Mouse (Mus musculus): Measurements from ENCODE around the gene Slc12a3. TPM values are rescaled to one million over a fixed set of nuclear protein-coding genes. Genes with fewer than 3 reads are reported as not detected.

The Slc12a3 gene
- polyA plus RNA-seq, 1 experiment from 2014 or later: 0.05 TPM

GRCm38 (mm10) chr8:94320036-94320435, 9.0 kb upstream of the Slc12a3 start:
- Histone ChIP-seq H3K4me2 (ENCODE audit: low read length) (no peak overlapping the region), H3K9me3 (ENCODE audit: control insufficient read depth, low read length) (no peaks in the 10 kb centered on the region), H3K27me3 (replicated peaks; ENCODE audit: control insufficient read depth, insufficient read depth, low read length) (no peaks in the 10 kb centered on the region), H3K4me3 (ENCODE audit: low read depth, low read length) (no peak overlapping the region), H3K27ac (ENCODE audit: low read depth) (no peak overlapping the region), H3K9ac (ENCODE audit: low read length) (no peak overlapping the region), H3K36me3 (ENCODE audit: control insufficient read depth, insufficient read depth, low read length) (0 out of 2 replicates have a peak, but pooled peaks cover 6% of the 10 kb centered on the region), H3K4me1 (replicated peaks; ENCODE audit: control insufficient read depth, insufficient read depth, low read length) (no peaks in the 10 kb centered on the region)
- ATAC-seq (replicated peaks; ENCODE audit: low FRiP score, low TSS enrichment, low read depth) (no peak), DNase-seq (ENCODE audit: low spot score) (no peak)
- 78% methylated on average over 2 of the region's 2 CpGs for WGBS

- Histone ChIP-seq H3K4me1 (replicated peaks; ENCODE audit: control insufficient read depth, insufficient read depth, low read length) (no peaks in the 10 kb centered on the region), H3K36me3 (ENCODE audit: control insufficient read depth, insufficient read depth, low read length) (no peaks in the 10 kb centered on the region), H3K27ac (ENCODE audit: low read depth) (no peak overlapping the region), H3K9me3 (ENCODE audit: control insufficient read depth, low read length) (no peaks in the 10 kb centered on the region), H3K4me3 (ENCODE audit: low read depth, low read length) (no peak overlapping the region), H3K27me3 (replicated peaks; ENCODE audit: control insufficient read depth, insufficient read depth, low read length) (no peaks in the 10 kb centered on the region), H3K4me2 (ENCODE audit: low read length) (no peak overlapping the region), H3K9ac (ENCODE audit: low read length) (no peak overlapping the region)
- ATAC-seq (replicated peaks; ENCODE audit: low FRiP score, low TSS enrichment, low read depth) (no peak), DNase-seq (ENCODE audit: low spot score) (no peak)
- 70% methylated on average over 4 of the region's 4 CpGs for WGBS
These were observed 6.9 kb upstream of the Slc12a3 start for GRCm38 (mm10) chr8:94322083-94322482.

- Histone ChIP-seq H3K27ac (ENCODE audit: low read depth) (no peak overlapping the region), H3K27me3 (replicated peaks; ENCODE audit: control insufficient read depth, insufficient read depth, low read length) (no peaks in the 10 kb centered on the region), H3K4me1 (replicated peaks; ENCODE audit: control insufficient read depth, insufficient read depth, low read length) (no peaks in the 10 kb centered on the region), H3K4me2 (ENCODE audit: low read length) (no peak overlapping the region), H3K36me3 (ENCODE audit: control insufficient read depth, insufficient read depth, low read length) (no peaks in the 10 kb centered on the region), H3K9ac (ENCODE audit: low read length) (no peak overlapping the region), H3K4me3 (ENCODE audit: low read depth, low read length) (no peak overlapping the region), H3K9me3 (ENCODE audit: control insufficient read depth, low read length) (no peaks in the 10 kb centered on the region)
- no peak for DNase-seq (ENCODE audit: low spot score)
- 83% methylated on average over 6 of the region's 6 CpGs for WGBS
- ATAC-seq (replicated peaks; ENCODE audit: low FRiP score, low TSS enrichment, low read depth): no peak
These were observed 6.0 kb upstream of the Slc12a3 start for GRCm38 (mm10) chr8:94323041-94323440.

DNA sequence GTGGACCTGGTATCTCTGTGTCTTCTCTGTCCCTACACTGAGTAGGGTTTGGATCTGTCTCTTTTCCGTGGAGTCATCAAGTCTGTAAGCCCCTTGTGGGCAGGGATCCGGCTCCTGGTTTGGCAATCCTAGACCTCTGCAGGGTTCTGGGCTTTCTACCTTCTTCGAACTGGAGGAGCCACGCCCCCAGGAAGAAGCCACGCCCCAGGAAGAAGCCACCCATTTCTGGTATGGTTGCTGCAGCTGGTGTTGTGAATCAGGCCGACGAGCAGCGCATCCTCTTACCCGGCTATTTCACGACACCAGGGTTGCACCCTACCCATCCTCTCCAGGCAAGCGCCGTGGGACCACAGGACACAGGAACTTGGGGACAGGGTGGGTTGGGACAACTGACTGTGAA, 4.9 kb upstream of the Slc12a3 start:
- H3K4me3 ChIP-seq (ENCODE audit: low read depth, low read length): no peak overlapping the region
- no peaks in the 10 kb centered on the region for H3K27me3 ChIP-seq (replicated peaks; ENCODE audit: control insufficient read depth, insufficient read depth, low read length)
- no peaks in the 10 kb centered on the region for H3K9me3 ChIP-seq (ENCODE audit: control insufficient read depth, low read length)
- no peak overlapping the region for H3K9ac ChIP-seq (ENCODE audit: low read length)
- ATAC-seq (replicated peaks; ENCODE audit: low FRiP score, low TSS enrichment, low read depth): no peak
- 54% methylated on average over 12 of the region's 12 CpGs for WGBS
- H3K4me1 ChIP-seq (replicated peaks; ENCODE audit: control insufficient read depth, insufficient read depth, low read length): no peaks in the 10 kb centered on the region
- no peak overlapping the region for H3K27ac ChIP-seq (ENCODE audit: low read depth)
- DNase-seq (ENCODE audit: low spot score): no peak
- H3K36me3 ChIP-seq (ENCODE audit: control insufficient read depth, insufficient read depth, low read length): no peaks in the 10 kb centered on the region
- H3K4me2 ChIP-seq (ENCODE audit: low read length): no peak overlapping the region

DNA sequence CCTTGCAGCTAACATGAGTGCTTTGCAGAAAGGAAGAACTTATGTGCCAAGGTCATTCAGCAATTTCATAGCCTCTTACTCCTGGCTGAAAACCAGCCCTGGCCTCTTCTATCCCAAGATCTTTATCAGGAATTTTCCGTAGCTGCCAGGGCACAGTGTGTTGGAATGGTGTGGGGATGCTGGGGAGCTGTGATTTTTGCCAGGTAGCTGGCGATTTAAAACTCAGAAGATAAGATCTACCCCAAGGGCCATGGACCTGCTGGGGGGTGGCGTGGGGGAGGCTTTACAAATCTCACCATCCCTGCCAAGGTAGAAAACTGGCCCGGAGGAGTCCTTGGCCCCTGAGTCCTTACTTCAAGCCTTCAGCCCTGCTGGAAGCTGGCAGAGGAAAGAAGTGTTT, 3.0 kb upstream of the Slc12a3 start:
- H3K4me1 ChIP-seq (replicated peaks; ENCODE audit: control insufficient read depth, insufficient read depth, low read length): no peaks in the 10 kb centered on the region
- no peaks in the 10 kb centered on the region for H3K9me3 ChIP-seq (ENCODE audit: control insufficient read depth, low read length)
- 59% methylated on average over 4 of the region's 4 CpGs for WGBS
- H3K4me2 ChIP-seq (ENCODE audit: low read length): no peak overlapping the region
- DNase-seq (ENCODE audit: low spot score) (no peak), ATAC-seq (replicated peaks; ENCODE audit: low FRiP score, low TSS enrichment, low read depth) (no peak)
- H3K4me3 ChIP-seq (ENCODE audit: low read depth, low read length): no peak overlapping the region
- H3K36me3 ChIP-seq (ENCODE audit: control insufficient read depth, insufficient read depth, low read length): no peaks in the 10 kb centered on the region
- no peak overlapping the region for H3K9ac ChIP-seq (ENCODE audit: low read length)
- no peaks in the 10 kb centered on the region for H3K27me3 ChIP-seq (replicated peaks; ENCODE audit: control insufficient read depth, insufficient read depth, low read length)
- no peak overlapping the region for H3K27ac ChIP-seq (ENCODE audit: low read depth)

GRCm38 (mm10) chr8:94330733-94331132, 1.7 kb downstream of the Slc12a3 start:
- H3K9me3 ChIP-seq (ENCODE audit: control insufficient read depth, low read length): no peaks in the 10 kb centered on the region
- no peak overlapping the region for H3K4me3 ChIP-seq (ENCODE audit: low read depth, low read length)
- H3K9ac ChIP-seq (ENCODE audit: low read length): no peak overlapping the region
- no peak overlapping the region for H3K27ac ChIP-seq (ENCODE audit: low read depth)
- H3K36me3 ChIP-seq (ENCODE audit: control insufficient read depth, insufficient read depth, low read length): no peaks in the 10 kb centered on the region
- DNase-seq (ENCODE audit: low spot score): peak; percentile 82
- no peak overlapping the region for H3K4me2 ChIP-seq (ENCODE audit: low read length)
- WGBS: 30% methylated on average over 4 of the region's 4 CpGs
- ATAC-seq (replicated peaks; ENCODE audit: low FRiP score, low TSS enrichment, low read depth): peak; percentile 53; the same call in 1 of the 2 replicates
- no peaks in the 10 kb centered on the region for H3K4me1 ChIP-seq (replicated peaks; ENCODE audit: control insufficient read depth, insufficient read depth, low read length)
- no peaks in the 10 kb centered on the region for H3K27me3 ChIP-seq (replicated peaks; ENCODE audit: control insufficient read depth, insufficient read depth, low read length)

- no peaks in the 10 kb centered on the region for H3K27me3 ChIP-seq (replicated peaks; ENCODE audit: control insufficient read depth, insufficient read depth, low read length)
- no peak for DNase-seq (ENCODE audit: low spot score)
- H3K4me2 ChIP-seq (ENCODE audit: low read length): no peak overlapping the region
- no peak overlapping the region for H3K9ac ChIP-seq (ENCODE audit: low read length)
- H3K4me1 ChIP-seq (replicated peaks; ENCODE audit: control insufficient read depth, insufficient read depth, low read length): no peaks in the 10 kb centered on the region
- no peaks in the 10 kb centered on the region for H3K9me3 ChIP-seq (ENCODE audit: control insufficient read depth, low read length)
- H3K36me3 ChIP-seq (ENCODE audit: control insufficient read depth, insufficient read depth, low read length): no peaks in the 10 kb centered on the region
- ATAC-seq (replicated peaks; ENCODE audit: low FRiP score, low TSS enrichment, low read depth): no peak
- no peak overlapping the region for H3K27ac ChIP-seq (ENCODE audit: low read depth)
- WGBS: 65% methylated on average over 5 of the region's 5 CpGs
- no peak overlapping the region for H3K4me3 ChIP-seq (ENCODE audit: low read depth, low read length)
These were observed 4.3 kb downstream of the Slc12a3 start for GRCm38 (mm10) chr8:94333345-94333744.

DNA sequence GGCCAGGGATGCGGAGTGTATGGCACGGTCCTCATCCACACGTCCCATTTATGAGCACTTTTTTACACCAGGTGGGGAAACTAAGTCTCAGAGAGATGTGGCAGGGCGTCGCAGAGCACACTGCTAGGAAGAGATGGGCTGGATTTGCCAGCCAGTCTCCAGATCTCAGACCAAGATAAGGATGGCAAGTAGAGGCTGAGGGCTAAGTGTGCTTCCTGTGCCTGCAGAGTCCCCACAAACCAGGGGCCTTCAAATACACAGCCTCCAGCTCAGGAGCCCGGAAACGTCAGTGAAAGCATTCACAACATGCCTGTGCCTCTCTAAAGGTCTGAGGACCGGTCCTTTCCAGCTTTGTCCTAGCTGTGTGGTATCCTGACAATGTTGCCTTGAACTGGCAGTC, 8.6 kb downstream of the Slc12a3 start:
- WGBS: 80% methylated on average over 8 of the region's 8 CpGs
- H3K27ac ChIP-seq (ENCODE audit: low read depth): no peak overlapping the region
- no peak overlapping the region for H3K4me2 ChIP-seq (ENCODE audit: low read length)
- no peaks in the 10 kb centered on the region for H3K9me3 ChIP-seq (ENCODE audit: control insufficient read depth, low read length)
- no peak overlapping the region for H3K4me3 ChIP-seq (ENCODE audit: low read depth, low read length)
- no peak for DNase-seq (ENCODE audit: low spot score)
- no peak for ATAC-seq (replicated peaks; ENCODE audit: low FRiP score, low TSS enrichment, low read depth)
- no peaks in the 10 kb centered on the region for H3K27me3 ChIP-seq (replicated peaks; ENCODE audit: control insufficient read depth, insufficient read depth, low read length)
- H3K9ac ChIP-seq (ENCODE audit: low read length): no peak overlapping the region
- H3K36me3 ChIP-seq (ENCODE audit: control insufficient read depth, insufficient read depth, low read length): no peaks in the 10 kb centered on the region
- no peaks in the 10 kb centered on the region for H3K4me1 ChIP-seq (replicated peaks; ENCODE audit: control insufficient read depth, insufficient read depth, low read length)

DNA sequence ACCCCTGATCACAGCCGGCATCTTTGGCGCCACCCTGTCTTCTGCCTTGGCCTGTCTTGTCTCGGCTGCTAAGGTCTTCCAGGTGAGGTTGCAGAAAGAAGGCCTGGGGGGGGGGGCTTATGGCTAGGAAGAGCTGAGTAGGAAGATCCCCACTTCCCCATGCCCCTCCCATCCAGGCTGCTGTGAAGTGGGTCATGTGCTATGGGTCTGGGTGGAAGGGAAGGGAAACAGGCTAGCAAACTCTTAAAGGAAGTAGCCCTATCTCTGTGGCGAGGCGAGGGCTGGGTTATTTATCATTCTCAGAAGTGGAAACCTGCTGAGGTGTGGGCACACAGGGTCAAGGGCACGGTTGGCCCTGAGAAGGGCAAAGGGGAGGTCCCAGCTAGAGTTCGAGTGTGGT, 11.8 kb downstream of the Slc12a3 start:
- Histone ChIP-seq H3K4me2 (ENCODE audit: low read length) (no peak overlapping the region), H3K36me3 (ENCODE audit: control insufficient read depth, insufficient read depth, low read length) (no peaks in the 10 kb centered on the region), H3K4me1 (replicated peaks; ENCODE audit: control insufficient read depth, insufficient read depth, low read length) (no peaks in the 10 kb centered on the region), H3K27ac (ENCODE audit: low read depth) (no peak overlapping the region), H3K9ac (ENCODE audit: low read length) (no peak overlapping the region), H3K4me3 (ENCODE audit: low read depth, low read length) (no peak overlapping the region), H3K9me3 (ENCODE audit: control insufficient read depth, low read length) (no peaks in the 10 kb centered on the region), H3K27me3 (replicated peaks; ENCODE audit: control insufficient read depth, insufficient read depth, low read length) (no peaks in the 10 kb centered on the region)
- 73% methylated on average over 7 of the region's 7 CpGs for WGBS
- ATAC-seq (replicated peaks; ENCODE audit: low FRiP score, low TSS enrichment, low read depth) (no peak), DNase-seq (ENCODE audit: low spot score) (no peak)

Measured in intestine, embryonic 14.5 days (tissue).